Mouse (Mus musculus) testis, postnatal 10 days (tissue): ENCODE measurements at regions not wholly inside any gene's neighbourhood (a gene's known extent, or its start where the extent isn't known, plus 50 kb on each side); places are given as distances from the start of the nearest gene placed in this dataset.

Experiments
- DNase-seq: peaks from one replicate; pipeline ENCODE4 v3.0.0; 2021; ENCODE audit warnings: low spot score

- DNase-seq, result no peak
These were observed 60.3 kb downstream of the 4930544G11Rik start for GRCm38 (mm10) chr6:66012675-66013074.

DNA sequence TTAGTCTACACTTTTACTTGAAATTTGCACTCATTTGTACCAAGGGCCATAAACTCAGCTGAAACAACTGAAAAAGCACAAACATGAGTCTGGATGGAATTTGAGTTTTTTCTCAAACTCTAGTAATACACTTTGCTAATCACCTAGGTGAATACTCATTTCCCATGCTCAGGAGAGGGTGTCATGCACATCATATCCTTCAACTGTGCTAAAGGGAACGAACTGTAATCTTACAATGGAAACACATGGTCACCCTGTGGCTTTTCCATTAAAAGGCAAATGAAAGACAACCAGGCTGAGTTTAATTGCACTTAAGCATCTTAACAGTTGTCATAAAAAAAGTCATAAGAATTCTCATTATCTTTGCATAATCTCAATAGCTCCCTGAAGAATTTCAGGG lies 71.1 kb downstream of the 4930544G11Rik start:
- no peak for DNase-seq

DNA sequence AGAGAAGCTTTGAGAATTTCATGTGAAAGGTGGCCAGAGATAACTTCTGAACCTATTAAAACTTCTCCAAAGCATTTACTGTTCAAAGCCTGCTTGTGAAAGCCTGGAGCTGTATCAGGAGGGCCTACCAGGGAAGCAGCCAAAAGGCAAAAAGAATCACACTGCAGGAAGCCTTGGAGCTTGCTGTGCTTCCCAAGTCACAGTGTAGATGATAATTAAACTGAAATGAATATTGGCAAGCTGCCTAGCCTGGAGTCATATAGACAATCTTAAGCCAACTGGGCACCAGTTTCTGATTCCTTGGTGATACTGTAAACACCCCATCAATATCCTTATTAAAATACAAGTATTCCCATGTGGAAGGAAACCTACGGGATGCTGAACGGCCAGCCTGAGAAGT lies 84.4 kb downstream of the 4930544G11Rik start:
- DNase-seq, result no peak

DNA sequence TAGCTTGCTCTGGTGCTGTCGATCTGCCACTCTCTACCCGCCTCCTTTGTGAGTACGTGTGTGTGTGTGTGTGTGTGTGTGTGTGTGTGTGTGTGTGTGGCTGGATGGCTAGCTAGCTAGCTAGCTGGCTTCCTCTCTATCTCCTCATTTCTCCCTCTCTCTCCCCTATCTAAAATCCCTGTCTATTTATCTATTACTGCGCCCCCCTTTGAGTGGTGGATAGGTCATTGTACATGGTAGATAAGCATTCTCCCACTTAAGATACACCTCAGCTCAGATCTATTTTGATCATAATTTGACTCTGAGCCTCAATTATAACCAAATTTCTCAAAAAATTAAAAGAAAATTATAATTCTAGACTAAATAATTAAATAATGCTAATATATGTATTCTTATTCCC lies 99.4 kb downstream of the 4930544G11Rik start:
- no peak for DNase-seq

- no peak for DNase-seq
These were observed 100.0 kb downstream of the 4930544G11Rik start for GRCm38 (mm10) chr6:66052386-66052785.

DNA sequence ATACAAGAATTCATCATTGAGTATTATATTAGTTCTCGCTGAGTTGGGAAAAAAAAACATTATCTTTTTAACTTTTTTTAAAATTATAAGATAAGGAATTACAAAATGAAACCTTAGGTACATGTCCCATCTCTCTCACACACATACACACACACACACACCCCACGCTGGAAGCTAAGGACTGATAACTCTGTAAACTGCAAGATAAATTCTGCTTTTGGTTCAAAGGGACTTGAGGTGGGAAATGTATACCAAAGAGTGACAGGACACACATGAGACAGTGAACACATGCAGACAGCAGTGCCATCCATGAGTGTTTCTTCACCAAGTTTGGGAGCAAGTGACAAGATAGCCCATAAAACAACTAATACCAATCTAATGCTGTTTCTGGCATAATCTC lies 100.8 kb downstream of the 4930544G11Rik start:
- no peak for DNase-seq

GRCm38 (mm10) chr6:66068874-66069273 lies 116.5 kb downstream of the 4930544G11Rik start:
- no peak for DNase-seq

DNA sequence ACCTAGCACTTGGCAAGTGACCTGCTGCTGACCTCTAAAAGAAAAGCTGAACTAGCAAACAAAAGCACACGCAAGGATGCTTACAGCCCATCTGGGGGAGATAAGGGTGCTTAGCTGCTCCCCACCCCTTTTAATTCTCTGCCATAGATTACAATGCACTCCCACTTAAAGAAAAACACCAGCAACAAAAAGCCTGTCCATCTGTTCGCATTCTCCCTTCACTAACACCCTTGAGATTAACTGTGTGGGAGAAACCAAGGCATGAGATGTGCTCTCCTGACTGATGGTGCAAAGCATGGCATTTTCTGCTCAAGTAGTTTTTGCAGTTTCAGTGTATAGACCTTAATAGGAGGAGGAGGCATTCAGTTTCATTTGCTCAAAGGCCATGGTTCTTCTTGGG lies 125.0 kb downstream of the 4930544G11Rik start:
- DNase-seq, result no peak

DNA sequence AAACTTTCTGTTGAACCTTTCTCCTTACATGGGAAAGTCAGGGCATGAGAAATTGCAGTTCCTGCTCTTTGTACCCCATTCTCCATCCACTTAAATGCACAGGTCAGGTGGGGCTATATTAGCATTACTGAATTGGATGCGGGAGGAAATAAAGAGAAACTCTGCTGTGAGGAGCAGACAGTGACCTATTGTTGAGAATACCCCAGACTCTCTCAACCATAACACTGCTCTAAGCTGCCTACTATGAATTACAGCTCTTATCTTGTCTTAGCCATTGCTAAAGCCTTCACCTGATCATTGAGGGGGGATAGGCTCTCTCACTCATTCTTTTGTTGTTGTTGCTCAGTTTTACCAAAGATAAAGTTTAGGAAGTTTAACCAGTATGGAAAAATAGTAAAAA lies 126.4 kb downstream of the 4930544G11Rik start:
- no peak for DNase-seq

- DNase-seq, result no peak
These were observed 149.2 kb downstream of the 4930544G11Rik start for GRCm38 (mm10) chr6:66101555-66102071.

GRCm38 (mm10) chr6:66114366-66114765 lies 162.0 kb downstream of the 4930544G11Rik start:
- no peak for DNase-seq

DNA sequence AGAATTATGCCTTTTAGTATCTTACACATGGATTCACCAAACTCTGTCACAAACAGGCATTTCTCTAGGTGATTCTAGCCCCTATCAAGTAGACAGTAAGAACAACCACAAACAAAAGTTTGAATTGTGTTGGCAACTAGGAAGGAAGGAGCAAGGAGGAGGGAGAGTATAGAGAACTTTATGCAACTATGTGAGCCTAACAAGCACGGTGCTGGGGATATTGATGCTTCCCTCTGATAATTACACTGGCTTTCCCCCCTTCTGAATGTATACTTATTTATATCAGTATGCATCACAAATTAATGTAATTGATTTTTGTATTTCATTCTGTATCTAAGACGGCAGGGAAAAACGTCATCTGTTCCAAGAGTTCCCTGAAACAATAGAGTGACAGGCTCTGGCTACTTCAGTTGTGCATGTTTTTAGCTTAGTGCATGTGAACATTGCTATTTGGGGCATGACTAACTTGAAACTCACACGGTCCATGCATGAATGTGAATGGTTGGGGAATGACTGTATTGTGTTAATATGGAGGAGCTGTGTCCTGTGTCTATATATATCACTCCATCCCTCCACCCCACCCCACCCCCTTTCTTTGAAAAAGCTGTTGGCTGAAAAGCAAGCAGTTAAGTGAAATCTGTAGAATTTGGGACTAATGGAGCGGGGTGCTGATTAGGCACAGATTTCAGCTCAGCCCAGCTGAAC lies 169.2 kb downstream of the 4930544G11Rik start:
- no peak for DNase-seq

- DNase-seq, result no peak
These were observed 171.9 kb downstream of the 4930544G11Rik start for GRCm38 (mm10) chr6:66124292-66124691.

- no peak for DNase-seq
These were observed 199.4 kb downstream of the 4930544G11Rik start for GRCm38 (mm10) chr6:66151786-66152185.

- no peak for DNase-seq
These were observed 202.4 kb downstream of the 4930544G11Rik start for GRCm38 (mm10) chr6:66154831-66155230.

DNA sequence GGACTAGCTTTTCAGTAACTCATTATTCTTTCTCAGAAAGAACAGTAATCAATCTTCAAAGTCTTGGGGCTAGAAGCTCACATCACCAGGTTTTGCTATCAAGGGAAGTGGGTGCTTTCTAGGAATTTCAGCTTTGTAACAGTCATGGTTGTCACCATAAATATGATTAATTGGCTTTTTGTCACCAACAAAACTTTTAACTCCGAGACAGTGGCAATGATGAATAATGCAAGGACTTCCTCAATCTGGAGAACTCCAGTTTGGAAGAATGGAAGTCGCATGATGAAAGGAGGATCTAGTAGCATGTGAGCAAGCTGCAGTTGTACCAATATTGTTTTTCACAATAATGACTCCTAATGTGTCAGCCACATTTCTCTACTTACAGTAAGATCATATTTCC lies 208.4 kb downstream of the 4930544G11Rik start:
- DNase-seq, result no peak

DNA sequence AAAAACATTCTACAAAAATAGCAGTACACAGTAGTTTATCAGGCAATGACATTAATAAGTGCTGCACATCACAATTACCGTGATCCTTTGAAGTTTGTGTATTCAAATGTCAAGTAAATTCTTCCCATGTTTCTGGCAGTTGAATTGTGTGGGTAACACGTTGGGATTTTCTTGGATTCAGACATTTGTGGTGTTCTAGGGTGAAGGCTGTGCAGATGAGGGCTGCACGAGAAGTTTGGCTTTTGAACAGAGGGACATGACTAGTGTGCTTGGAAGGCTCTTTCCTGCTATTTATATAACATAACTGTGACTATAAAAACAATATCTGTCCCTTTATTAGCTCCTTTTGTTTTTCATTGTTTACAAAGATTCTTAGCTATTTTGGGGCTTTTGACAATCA lies 216.5 kb downstream of the 4930544G11Rik start:
- DNase-seq, result no peak

GRCm38 (mm10) chr6:66197990-66198389 lies 245.6 kb downstream of the 4930544G11Rik start:
- no peak for DNase-seq

DNA sequence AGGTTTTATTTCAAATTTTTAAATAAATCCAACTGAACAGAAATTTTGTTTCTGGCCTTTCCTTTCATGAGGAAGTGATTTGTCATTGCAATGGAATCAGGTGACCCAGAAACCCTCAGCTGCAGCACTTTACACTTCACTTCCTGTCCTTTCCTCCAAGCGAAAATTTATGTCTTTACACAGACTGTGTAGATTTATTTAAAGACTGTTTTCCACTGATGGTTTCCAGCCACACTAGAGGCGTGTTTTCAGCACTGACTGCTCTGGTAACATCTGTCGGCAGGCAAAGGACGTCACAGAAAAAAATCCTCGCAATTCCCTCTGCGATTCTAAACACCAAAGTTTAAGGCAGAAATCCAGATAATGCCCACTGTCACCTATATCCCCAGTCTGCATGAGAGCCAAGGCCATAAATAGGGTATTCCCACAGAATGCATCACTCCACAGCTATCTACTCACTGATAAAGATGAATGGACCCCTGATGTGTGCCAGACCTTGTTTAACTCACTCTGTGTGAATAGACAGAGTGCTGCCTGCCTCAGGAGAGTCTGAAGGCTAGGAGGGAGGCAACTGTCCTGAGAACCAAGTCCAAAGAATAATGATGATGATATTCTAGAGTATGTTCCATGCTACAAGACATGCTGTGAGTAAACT lies 247.9 kb downstream of the 4930544G11Rik start:
- no peak for DNase-seq

DNA sequence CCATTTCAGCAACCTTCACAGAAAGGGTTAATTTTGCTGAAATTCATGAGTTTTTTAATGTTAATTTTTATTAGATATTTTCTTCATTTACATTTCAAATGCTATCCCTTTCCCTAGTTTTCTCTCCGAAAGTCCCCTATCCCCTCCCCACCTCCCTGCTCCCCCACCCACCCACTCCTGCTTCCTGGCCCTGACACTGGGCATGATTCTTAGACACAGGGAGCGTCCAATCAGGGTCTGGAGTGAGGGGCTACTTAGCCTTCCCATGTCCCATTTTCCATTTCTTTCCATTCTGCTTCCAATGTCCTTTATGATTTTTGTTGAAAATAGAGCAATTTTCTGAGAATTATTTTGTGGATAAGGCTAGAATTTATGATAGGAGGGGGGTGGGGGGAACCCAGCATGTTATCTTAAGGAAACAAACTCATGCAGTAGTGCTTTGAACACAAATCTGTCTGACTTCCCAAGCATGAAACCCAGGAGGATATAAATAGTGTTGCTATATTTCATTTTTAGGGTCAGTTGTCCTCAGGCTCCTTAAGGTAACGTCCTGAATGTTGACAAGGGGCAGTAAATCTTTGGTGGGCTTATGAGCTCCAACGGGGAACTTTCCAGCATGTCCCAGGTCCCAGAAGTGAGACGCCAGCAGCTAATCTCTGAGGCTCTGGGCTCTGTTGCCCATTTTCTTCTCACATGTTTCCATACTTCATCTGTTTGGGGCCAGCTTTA lies 254.0 kb downstream of the 4930544G11Rik start:
- DNase-seq, result no peak

DNA sequence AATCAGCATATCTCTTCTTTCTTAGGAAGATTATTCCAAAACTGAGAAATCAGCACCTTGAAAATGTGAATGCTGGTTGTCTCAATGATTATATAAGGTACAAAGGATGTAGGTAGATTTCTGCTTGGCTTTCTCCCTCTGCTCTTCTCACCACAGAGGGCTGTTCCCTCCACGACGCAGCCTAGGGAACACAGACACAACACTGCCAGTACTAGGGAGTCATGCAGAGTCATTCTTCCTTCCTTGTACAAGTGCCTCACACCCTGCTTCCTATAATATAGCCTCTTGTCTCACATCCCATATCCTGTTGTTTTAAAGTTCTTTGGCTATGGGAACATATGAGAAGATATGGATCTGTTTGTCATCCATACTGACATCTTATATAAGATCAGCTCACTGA lies 265.1 kb downstream of the 4930544G11Rik start:
- no peak for DNase-seq

DNA sequence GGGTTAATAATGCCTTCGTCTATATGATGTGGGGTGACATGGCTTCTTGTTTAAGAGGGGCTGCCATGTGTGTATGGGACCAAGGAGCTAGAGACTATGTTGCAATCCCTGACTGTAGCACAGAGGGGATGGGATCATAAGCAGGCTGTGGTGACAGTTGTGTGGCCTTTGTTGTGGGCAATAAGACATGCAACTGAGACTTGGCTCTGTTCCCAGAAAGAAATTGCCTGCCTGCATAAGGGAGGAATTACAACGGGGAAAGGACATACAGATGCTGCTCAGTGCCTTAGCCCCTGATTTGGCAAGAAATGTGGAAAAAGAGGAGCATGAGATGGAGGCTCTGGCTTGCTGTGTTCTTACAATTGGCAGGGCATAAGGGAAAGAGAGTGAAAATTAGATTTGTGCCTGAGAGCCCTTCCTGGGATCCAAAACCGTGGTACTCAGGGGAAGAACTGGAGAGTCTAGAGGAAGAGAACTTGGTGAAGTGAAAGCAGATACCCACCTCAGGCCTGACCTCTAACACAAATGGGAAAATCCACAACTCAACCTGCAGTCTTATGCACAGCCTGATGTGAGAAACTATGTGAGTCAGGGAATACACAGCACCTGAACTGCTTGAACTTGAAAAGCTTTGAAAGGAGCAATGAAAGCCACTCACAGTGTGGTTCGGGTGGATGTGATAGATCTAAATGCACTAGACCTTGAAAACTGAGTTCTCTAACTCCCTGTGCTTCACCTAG lies 271.9 kb downstream of the 4930544G11Rik start:
- DNase-seq, result no peak
